Mouse (Mus musculus): ENCODE results near the gene Fads6. TPM values are rescaled to one million over a fixed set of nuclear protein-coding genes. Genes with fewer than 3 reads are reported as not detected.

The Fads6 gene
- polyA plus RNA-seq, 1 experiment from 2014 or later, result 0.26 TPM

DNA sequence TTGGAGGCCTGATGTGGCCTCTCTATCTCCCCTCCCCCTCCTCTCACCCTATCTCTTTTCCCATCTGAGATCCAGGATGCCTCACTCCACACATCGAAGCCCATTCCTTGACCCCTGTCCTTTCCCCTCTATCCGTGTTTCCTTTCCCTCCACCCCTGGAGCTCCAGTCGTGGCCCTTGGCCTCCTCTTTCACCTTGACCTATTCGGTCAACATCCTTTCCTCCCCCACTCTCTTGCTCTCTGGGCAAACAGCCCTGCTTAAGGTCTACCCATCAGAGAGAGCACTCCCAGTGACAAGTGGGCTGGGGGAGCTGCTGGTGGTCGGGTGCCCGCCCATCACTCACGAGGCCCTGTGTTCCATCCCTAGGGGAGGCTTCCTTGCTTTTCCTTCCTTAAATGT, 23.7 kb downstream of the Fads6 start:
- no peak for ATAC-seq (ENCODE audit: low FRiP score)
- H3K4me1 ChIP-seq, result peaks cover 26% of the 10 kb centered on the region

DNA sequence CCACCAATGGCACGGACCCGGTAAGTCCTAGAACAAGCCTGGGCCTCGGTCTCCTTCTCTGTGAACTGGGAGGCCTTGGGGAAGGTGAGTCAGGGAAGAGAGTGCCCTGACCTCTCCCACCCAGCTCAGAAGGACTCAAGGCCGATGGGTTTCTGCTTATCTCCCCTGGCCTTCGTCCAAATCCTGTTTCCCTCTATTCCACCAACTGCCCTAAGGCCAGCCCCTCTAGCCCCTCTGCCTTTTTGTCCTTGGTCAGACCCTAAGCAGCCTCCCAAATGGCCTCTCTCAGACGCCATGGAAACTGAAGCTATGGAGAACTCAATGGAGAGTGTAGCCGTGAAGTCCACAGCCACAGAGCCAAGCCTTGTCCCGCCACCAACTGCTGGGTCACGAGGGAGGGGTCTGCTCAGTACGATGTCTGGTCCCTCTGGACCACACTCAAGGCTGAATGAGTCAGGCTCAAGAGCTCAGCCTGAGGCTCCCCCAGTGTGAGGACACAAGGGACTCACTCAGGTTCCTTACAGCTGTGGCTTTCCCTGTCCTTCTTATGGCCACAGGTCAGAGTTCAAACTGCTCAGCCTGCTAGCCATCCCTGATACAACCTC, 24.5 kb downstream of the Fads6 start:
- Histone ChIP-seq H3K9me3 (no peaks in the 10 kb centered on the region), H3K27ac (no peak overlapping the region), H3K4me1 (peaks cover 24% of the 10 kb centered on the region), H3K4me2 (no peak overlapping the region), H3K9ac (no peak overlapping the region), H3K4me3 (replicated peaks) (no peak overlapping the region), H3K36me3 (replicated peaks) (peaks cover 16% of the 10 kb centered on the region), H3K27me3 (peaks cover 20% of the 10 kb centered on the region)
- no peak for ATAC-seq (ENCODE audit: low FRiP score)
- 79% methylated on average over 10 of the region's 10 CpGs for WGBS

More for the DNA sequence above, 23.7 kb downstream of the Fads6 start:
- no peak overlapping the region for H3K4me2 ChIP-seq
- no peak overlapping the region for H3K9ac ChIP-seq
- H3K27ac ChIP-seq, result no peak overlapping the region
- H3K9me3 ChIP-seq, result no peaks in the 10 kb centered on the region
- H3K4me3 ChIP-seq (replicated peaks), result no peak overlapping the region
- H3K36me3 ChIP-seq (replicated peaks), result peaks cover 10% of the 10 kb centered on the region
- 80% methylated on average over 7 of the region's 7 CpGs for WGBS
- peaks cover 12% of the 10 kb centered on the region for H3K27me3 ChIP-seq

DNA sequence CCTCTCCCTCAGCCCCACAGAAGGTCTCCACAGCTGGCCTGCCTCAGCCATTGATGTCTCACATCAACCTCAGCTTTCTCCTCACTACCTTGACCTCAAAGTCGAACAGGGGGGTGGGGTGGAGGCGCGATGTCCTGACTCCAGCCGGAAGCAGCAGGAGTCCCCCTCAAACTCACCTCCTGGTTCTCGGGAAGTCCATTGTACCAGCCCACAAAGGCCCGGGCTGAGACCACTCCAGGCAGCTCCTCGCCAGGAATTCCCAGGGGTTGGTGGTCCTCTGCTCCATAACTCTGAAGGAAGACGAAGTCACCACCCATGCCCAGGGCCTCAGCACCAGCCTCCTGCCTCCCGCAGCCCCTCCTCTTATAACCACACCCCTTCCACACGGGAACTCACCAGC, 26.0 kb downstream of the Fads6 start:
- Histone ChIP-seq H3K9ac (no peak overlapping the region), H3K36me3 (replicated peaks) (peaks cover 18% of the 10 kb centered on the region), H3K27ac (no peak overlapping the region), H3K4me1 (peaks cover 26% of the 10 kb centered on the region), H3K4me3 (replicated peaks) (no peak overlapping the region), H3K9me3 (no peaks in the 10 kb centered on the region), H3K27me3 (peaks cover 35% of the 10 kb centered on the region), H3K4me2 (no peak overlapping the region)
- 75% methylated on average over 10 of the region's 10 CpGs for WGBS
- no peak for ATAC-seq (ENCODE audit: low FRiP score)

DNA sequence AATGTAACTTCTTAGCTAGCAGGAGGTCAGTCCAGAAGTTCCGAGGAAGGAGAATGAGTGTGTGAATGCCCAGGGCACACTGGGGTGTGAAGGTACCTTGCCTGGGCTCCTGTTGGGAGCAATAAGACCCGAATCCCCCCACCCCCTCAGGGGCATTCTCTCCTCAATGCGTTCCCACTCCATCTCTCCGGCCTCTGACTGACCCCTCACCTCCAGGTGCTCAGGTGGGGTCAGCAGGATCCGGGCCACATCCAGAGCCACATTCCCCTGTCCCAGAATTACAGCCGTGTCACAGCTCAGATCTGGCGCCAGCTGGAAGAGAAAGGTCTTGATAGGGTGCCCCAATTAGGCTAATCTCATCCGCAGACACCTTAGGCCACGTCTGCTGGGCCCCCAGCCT, 26.4 kb downstream of the Fads6 start:
- Histone ChIP-seq H3K4me1 (peaks cover 26% of the 10 kb centered on the region), H3K9me3 (no peaks in the 10 kb centered on the region), H3K4me3 (replicated peaks) (no peak overlapping the region), H3K27ac (no peak overlapping the region), H3K36me3 (replicated peaks) (peaks cover 18% of the 10 kb centered on the region), H3K9ac (no peak overlapping the region), H3K27me3 (peaks cover 39% of the 10 kb centered on the region), H3K4me2 (no peak overlapping the region)
- 80% methylated on average over 9 of the region's 9 CpGs for WGBS
- ATAC-seq (ENCODE audit: low FRiP score), result no peak

DNA sequence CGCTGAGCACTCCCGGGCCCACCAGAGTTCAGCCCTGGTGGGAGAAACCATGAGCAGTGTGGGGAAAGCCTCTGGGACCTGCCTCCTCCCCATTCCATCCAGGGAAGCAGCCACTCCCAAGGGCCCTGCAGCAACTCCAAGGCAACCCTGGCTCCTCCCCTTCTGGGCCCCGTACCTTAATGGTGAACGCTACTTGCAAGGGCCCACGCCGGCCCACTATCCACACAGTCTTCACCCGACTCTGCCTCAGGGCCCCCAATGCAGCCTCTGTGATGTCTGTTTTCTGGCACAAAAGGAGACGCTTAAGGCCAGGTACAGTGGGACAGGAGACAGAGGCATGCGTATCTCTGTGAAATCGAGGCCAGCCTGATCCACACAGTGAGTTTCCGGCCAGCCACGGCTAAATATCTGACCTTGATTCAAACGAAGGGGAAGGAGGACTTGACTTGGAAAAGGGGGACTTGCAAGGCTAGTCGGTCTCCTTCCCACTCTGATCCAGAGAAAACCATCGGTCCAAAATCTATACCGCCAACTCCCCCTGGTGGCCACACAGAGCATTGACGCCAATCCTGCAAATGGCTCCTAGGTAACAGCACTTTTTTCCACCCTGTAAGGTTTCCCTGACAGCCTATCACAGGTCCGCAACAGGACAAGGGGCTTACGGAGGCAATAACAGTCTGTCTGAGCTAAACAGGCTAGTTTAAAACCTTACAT, 27.2 kb downstream of the Fads6 start:
- 29% methylated on average over 17 of the region's 19 CpGs for WGBS
- no peak overlapping the region for H3K27ac ChIP-seq
- H3K9me3 ChIP-seq, result no peaks in the 10 kb centered on the region
- no peak overlapping the region for H3K4me3 ChIP-seq (replicated peaks)
- peak; percentile 34; the same call in 1 of the 2 replicates for ATAC-seq (ENCODE audit: low FRiP score)
- peaks cover 25% of the 10 kb centered on the region for H3K4me1 ChIP-seq
- H3K36me3 ChIP-seq (replicated peaks), result peaks cover 18% of the 10 kb centered on the region
- H3K27me3 ChIP-seq, result peaks cover 47% of the 10 kb centered on the region
- no peak overlapping the region for H3K4me2 ChIP-seq
- H3K9ac ChIP-seq, result no peak overlapping the region

DNA sequence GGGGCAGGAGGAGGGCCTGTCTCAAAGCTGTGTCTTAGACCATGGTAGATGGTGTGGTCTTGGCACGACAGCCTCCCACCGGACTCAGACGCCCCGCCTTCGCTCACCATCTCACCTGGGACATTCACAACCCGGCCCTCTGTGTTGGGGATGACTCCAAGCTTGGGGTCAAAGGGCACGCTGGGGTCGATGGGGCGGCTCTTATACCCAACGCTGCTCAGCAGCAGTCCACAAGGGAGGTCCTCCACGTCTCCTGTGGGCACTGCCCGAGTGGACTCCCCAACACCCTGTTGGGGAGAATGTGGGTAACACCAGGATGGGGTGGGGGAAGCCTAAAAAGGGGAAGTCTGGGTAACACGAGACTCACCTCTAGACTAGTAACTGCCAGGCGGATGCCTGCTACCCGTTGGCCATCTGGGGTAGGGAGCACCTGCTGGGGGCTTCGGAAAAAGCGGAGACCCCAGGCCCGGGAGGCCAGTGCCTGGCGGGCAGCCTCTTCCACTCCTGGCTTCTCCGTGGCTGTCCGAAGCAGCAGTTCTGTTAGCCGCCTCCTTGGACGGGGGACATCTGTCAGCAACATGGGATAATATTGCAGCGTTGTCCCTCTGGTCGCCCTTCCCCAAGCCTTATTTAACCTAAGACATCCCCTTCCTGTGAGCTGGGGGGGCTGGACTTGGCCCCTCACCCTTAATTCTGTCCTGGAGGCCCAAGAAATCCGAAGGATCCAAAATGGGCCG, 28.0 kb downstream of the Fads6 start:
- 92% methylated on average over 27 of the region's 27 CpGs for WGBS
- H3K9me3 ChIP-seq, result no peaks in the 10 kb centered on the region
- H3K27me3 ChIP-seq, result peaks cover 55% of the 10 kb centered on the region
- no peak overlapping the region for H3K27ac ChIP-seq
- no peak overlapping the region for H3K4me2 ChIP-seq
- no peak for ATAC-seq (ENCODE audit: low FRiP score)
- H3K4me3 ChIP-seq (replicated peaks), result no peak overlapping the region
- H3K9ac ChIP-seq, result no peak overlapping the region
- H3K36me3 ChIP-seq (replicated peaks), result peaks cover 18% of the 10 kb centered on the region
- peaks cover 28% of the 10 kb centered on the region for H3K4me1 ChIP-seq

DNA sequence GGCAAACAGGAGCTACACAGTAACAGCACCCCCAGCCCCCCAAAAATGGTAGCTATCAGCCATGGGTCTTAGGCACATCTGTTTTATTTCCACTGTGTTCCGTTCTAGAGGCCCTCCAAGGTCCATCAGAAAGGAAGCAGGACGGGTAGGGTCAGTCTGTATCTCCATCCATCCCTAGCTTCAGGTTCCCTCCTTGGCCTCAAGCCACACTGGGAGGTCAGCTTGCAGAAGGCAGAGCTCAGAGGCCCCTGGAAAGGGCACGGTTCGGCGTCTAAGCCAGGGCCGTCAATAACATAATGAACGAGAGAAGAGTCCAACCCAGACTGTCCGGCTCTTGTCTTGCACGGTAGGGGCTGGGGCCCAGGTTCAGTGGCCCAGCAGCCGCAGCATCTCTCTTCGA, 29.5 kb downstream of the Fads6 start:
- Histone ChIP-seq H3K9ac (no peak overlapping the region), H3K4me2 (no peak overlapping the region), H3K27ac (no peak overlapping the region), H3K9me3 (no peaks in the 10 kb centered on the region), H3K36me3 (replicated peaks) (peaks cover 18% of the 10 kb centered on the region), H3K27me3 (peaks cover 70% of the 10 kb centered on the region), H3K4me1 (peaks cover 28% of the 10 kb centered on the region), H3K4me3 (replicated peaks) (no peak overlapping the region)
- 81% methylated on average over 11 of the region's 11 CpGs for WGBS
- ATAC-seq (ENCODE audit: low FRiP score), result no peak

DNA sequence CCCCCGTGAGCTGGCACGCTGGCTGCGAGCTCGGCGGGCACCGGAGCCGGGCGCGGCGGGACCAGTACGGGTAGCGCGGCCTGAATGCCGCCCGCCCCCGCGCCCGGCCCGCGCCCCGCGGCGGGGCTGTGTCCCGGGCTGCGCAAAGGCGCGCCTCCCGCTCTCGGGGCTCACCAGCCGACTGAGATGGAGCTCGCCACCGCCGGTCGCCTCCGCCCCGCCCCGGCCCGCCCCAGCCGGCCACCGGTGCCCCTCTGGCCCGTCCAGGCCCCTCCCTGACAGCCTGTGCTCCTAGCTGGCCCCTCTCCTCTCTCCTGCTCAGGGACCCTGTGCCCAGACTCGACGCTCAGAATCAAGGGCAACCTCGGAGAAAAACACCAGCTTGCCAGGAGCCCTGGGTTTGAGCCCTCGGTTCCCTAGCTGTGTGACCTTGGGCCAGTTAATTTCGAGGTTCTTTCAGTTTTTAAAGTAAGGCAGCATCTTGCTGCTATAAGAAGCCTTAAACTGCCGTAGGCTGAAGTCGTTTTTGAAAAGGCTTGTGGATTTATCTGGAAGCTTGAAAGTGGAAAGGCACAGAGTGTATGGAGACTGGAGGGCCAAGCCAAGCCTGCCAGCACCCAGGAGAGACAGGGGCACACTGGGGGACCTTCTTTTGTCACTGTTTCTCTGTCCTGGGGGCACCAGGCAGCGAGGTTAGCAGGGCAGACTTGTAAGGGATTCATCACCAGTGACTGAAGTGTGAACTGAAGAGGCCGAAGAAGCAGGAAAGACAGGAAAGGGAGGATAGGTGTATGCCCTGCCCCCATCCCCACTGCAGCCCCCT, 30.2 kb downstream of the Fads6 start, which contains the start of gene Grin2c:
TSS of gene Grin2c (minus strand) at position 183 of the 823 bp plus-strand sequence.
- peaks cover 28% of the 10 kb centered on the region for H3K4me1 ChIP-seq
- peaks cover 18% of the 10 kb centered on the region for H3K36me3 ChIP-seq (replicated peaks)
- H3K27me3 ChIP-seq, result peaks cover 76% of the 10 kb centered on the region
- H3K9ac ChIP-seq, result peak within 1 kb of the TSS; percentile 38
- peak within 1 kb of the TSS; percentile 59 for H3K4me2 ChIP-seq
- H3K27ac ChIP-seq, result no peak within 1 kb of the TSS
- ATAC-seq (ENCODE audit: low FRiP score), result no peak
- H3K9me3 ChIP-seq, result no peaks in the 10 kb centered on the region
- peak within 1 kb of the TSS; percentile 36 for H3K4me3 ChIP-seq (replicated peaks)
- WGBS, result 8% methylated on average over 31 of the region's 50 CpGs

DNA sequence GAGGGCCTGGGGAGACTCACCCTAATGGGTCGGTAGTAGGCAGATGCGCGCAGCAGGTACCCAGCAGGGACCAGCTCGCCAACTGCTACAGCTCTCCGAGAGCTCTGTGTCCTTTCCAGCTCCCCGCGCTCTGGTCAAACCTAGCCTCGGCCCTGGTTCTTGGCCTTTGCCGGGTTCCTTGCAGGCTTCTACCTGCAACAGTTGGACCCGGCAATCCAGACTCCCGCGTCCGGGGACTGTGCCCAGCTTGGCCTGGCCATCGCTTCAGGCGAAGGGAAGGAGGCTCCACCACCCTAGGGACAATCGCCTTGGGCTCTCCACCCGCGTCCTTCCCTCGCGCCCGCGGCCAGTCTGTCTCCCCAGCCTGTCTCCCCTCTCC, 31.1 kb downstream of the Fads6 start:
- Histone ChIP-seq H3K27me3 (peaks cover 85% of the 10 kb centered on the region), H3K9me3 (no peaks in the 10 kb centered on the region), H3K4me3 (replicated peaks) (peak overlapping the region; percentile 36), H3K4me1 (peaks cover 28% of the 10 kb centered on the region), H3K9ac (peak overlapping the region; percentile 38; the same call in 1 of the 2 replicates), H3K27ac (no peak overlapping the region), H3K4me2 (peak overlapping the region; percentile 54), H3K36me3 (replicated peaks) (peaks cover 18% of the 10 kb centered on the region)
- 1% methylated on average over 22 of the region's 22 CpGs for WGBS
- ATAC-seq (ENCODE audit: low FRiP score), result no peak

DNA sequence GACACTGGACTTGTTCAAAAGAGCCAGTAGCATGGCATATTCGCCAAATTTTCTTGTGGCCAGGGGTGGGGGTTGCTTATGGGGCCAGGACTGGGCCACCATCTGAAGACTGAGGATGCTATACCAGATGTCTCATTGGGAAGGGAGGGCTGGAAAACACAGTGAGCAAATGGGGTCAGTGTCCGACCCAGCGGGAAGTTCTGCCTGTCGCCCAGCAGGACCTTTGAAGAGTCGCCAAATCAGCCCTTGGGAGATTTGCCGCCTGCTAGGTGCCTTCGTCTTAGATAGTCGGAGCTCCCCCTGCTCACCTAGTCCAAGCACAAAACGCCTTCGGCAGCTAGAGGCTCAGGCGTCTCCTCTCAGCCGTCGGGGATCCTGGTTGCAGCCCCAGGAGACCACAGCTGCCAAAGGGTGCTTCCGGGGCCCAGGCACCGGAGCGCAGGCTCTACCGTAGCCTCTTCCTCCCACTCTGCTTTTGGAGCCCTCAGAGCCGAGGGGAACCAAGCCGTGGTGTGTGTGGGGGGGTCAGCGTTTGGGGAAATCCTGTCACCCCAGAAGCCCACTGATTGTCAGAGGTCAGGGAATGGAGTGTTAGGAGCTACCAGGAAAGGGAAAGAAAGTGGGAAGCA, 31.6 kb downstream of the Fads6 start:
- H3K4me1 ChIP-seq, result peaks cover 28% of the 10 kb centered on the region
- 3% methylated on average over 20 of the region's 20 CpGs for WGBS

DNA sequence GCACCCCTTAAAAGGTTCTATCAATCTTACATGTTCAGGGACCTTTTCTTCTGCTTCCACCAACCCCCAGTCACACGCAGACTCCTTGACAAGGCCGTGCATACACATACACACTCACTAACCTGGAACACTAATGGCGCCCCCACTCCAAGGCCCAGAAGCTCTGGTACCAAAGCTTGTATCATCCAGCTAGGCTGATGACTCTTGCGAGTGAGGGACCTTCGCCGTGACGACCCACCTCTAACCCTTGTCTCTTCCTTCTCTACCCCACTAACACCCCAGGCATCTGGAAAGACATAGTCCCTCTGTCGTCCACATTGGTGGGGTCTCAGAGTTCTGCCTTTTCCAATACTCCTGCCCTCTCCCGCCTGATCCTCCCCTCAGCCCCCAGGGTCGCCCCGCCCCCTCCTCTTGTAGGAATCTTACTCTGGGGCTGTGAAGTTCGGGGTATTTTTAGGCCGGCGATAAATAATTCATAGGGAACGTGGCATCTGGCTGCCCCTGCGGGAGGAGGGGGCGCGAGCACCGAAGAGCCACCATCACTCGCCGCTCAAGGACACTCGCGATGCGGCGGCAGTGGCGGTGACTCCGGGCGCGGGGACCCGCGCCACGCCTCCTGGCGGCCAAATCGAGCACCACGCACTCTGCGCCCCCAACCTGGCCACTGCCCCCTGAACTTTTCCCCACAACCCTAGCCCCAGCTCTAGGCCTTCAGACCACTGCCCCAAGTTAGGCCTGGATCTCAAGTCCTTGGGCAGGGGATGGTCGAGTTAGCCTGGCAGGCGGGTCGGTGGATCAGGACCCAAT, 32.4 kb downstream of the Fads6 start:
- Histone ChIP-seq H3K36me3 (replicated peaks) (peaks cover 18% of the 10 kb centered on the region), H3K9ac (peak overlapping the region; percentile 36; the same call in 1 of the 2 replicates), H3K27me3 (peaks cover 98% of the 10 kb centered on the region), H3K4me3 (replicated peaks) (peak overlapping the region; percentile 29), H3K27ac (no peak overlapping the region), H3K4me1 (peaks cover 25% of the 10 kb centered on the region), H3K9me3 (no peaks in the 10 kb centered on the region), H3K4me2 (peak overlapping the region; percentile 59)
- peak; percentile 27; the same call in 1 of the 2 replicates for ATAC-seq (ENCODE audit: low FRiP score)
- 7% methylated on average over 36 of the region's 39 CpGs for WGBS

More for the DNA sequence above, 31.6 kb downstream of the Fads6 start:
- ATAC-seq (ENCODE audit: low FRiP score), result 0 out of 2 replicates have a peak, but pooled peaks have one; percentile 7
- Histone ChIP-seq H3K4me2 (peak overlapping the region; percentile 59; the same call in 1 of the 2 replicates), H3K27ac (no peak overlapping the region), H3K9ac (no peak overlapping the region), H3K27me3 (peaks cover 90% of the 10 kb centered on the region), H3K36me3 (replicated peaks) (peaks cover 18% of the 10 kb centered on the region), H3K4me3 (replicated peaks) (no peak overlapping the region; the same call in 1 of the 2 replicates), H3K9me3 (no peaks in the 10 kb centered on the region)

Data from forebrain, embryonic 12.5 days (tissue).